Mouse (Mus musculus): Measurements from ENCODE around the gene Ror1. TPM values are rescaled to one million over a fixed set of nuclear protein-coding genes. Genes with fewer than 3 reads are reported as not detected.

The Ror1 gene
- total RNA-seq, 2 experiments from 2014 or later, result 6.1 to 7.0 TPM

- no peak for TF ChIP-seq CTCF (conservative IDR thresholded peaks at IDR 0.05)
- H3K4me3 ChIP-seq, result no peak overlapping the region
- no peak for DNase-seq (ENCODE audit: low spot score in 2 of 2)
- no peak overlapping the region for H3K27ac ChIP-seq
These were observed 49.2 kb downstream of the Ror1 start for GRCm38 (mm10) chr4:100144744-100145143.

GRCm38 (mm10) chr4:100150797-100151196 lies 55.2 kb downstream of the Ror1 start:
- DNase-seq (ENCODE audit: low spot score in 2 of 2), result no peak
- no peak overlapping the region for H3K27ac ChIP-seq

GRCm38 (mm10) chr4:100154560-100155130 lies 59.1 kb downstream of the Ror1 start:
- no peak for DNase-seq (ENCODE audit: low spot score in 2 of 2)
- TF ChIP-seq CTCF (conservative IDR thresholded peaks at IDR 0.05), result no peak

More at GRCm38 (mm10) chr4:100150797-100151196, 55.2 kb downstream of the Ror1 start:
- no peak overlapping the region for H3K4me3 ChIP-seq
- no peak for TF ChIP-seq CTCF (conservative IDR thresholded peaks at IDR 0.05)

GRCm38 (mm10) chr4:100155731-100156130 lies 60.1 kb downstream of the Ror1 start:
- DNase-seq (ENCODE audit: low spot score in 2 of 2), result no peak
- Histone ChIP-seq H3K4me3 (no peak overlapping the region), H3K27ac (no peak overlapping the region)
- no peak for TF ChIP-seq CTCF (conservative IDR thresholded peaks at IDR 0.05)

More at GRCm38 (mm10) chr4:100154560-100155130, 59.1 kb downstream of the Ror1 start:
- no peak overlapping the region for H3K27ac ChIP-seq
- H3K4me3 ChIP-seq, result no peak overlapping the region

GRCm38 (mm10) chr4:100158401-100158800 lies 62.8 kb downstream of the Ror1 start:
- TF ChIP-seq CTCF (conservative IDR thresholded peaks at IDR 0.05), result no peak
- DNase-seq (ENCODE audit: low spot score in 2 of 2), result no peak
- H3K27ac ChIP-seq, result no peak overlapping the region; the same call in 1 of the 2 replicates
- H3K4me3 ChIP-seq, result no peak overlapping the region

GRCm38 (mm10) chr4:100160156-100160555 lies 64.6 kb downstream of the Ror1 start:
- DNase-seq (ENCODE audit: low spot score in 2 of 2), result peak in 1 of 2 experiments; percentile 50
- H3K4me3 ChIP-seq, result no peak overlapping the region
- TF ChIP-seq CTCF (conservative IDR thresholded peaks at IDR 0.05), result no peak

GRCm38 (mm10) chr4:100165790-100166189 lies 70.2 kb downstream of the Ror1 start:
- H3K27ac ChIP-seq, result peak overlapping the region; percentile 49; the same call in 1 of the 2 replicates
- no peak overlapping the region for H3K4me3 ChIP-seq
- no peak for DNase-seq (ENCODE audit: low spot score in 2 of 2)
- TF ChIP-seq CTCF (conservative IDR thresholded peaks at IDR 0.05), result no peak

More at GRCm38 (mm10) chr4:100160156-100160555, 64.6 kb downstream of the Ror1 start:
- H3K27ac ChIP-seq, result peak overlapping the region; percentile 67

- DNase-seq (ENCODE audit: low spot score in 2 of 2), result no peak
- Histone ChIP-seq H3K27ac (peak overlapping the region; percentile 76), H3K4me3 (no peak overlapping the region)
- TF ChIP-seq CTCF (conservative IDR thresholded peaks at IDR 0.05), result no peak
These were observed 71.3 kb downstream of the Ror1 start for GRCm38 (mm10) chr4:100166871-100167270.

GRCm38 (mm10) chr4:100169683-100170082 lies 74.1 kb downstream of the Ror1 start:
- H3K27ac ChIP-seq, result peak overlapping the region; percentile 32
- no peak for TF ChIP-seq CTCF (conservative IDR thresholded peaks at IDR 0.05)
- peak overlapping the region; percentile 18; the same call in 1 of the 2 replicates for H3K4me3 ChIP-seq
- DNase-seq (ENCODE audit: low spot score in 2 of 2), result peak in 1 of 2 experiments; percentile 37

- no peak for DNase-seq (ENCODE audit: low spot score in 2 of 2)
- no peak for TF ChIP-seq CTCF (conservative IDR thresholded peaks at IDR 0.05)
- Histone ChIP-seq H3K4me3 (peak overlapping the region; percentile 18; the same call in 1 of the 2 replicates), H3K27ac (peak overlapping the region; percentile 32)
These were observed 74.6 kb downstream of the Ror1 start for GRCm38 (mm10) chr4:100170161-100170650.

- Histone ChIP-seq H3K4me3 (no peak overlapping the region), H3K27ac (peak overlapping the region; percentile 32; the same call in 1 of the 2 replicates)
- no peak for DNase-seq (ENCODE audit: low spot score in 2 of 2)
- no peak for TF ChIP-seq CTCF (conservative IDR thresholded peaks at IDR 0.05)
These were observed 75.2 kb downstream of the Ror1 start for GRCm38 (mm10) chr4:100170743-100171142.

- TF ChIP-seq CTCF (conservative IDR thresholded peaks at IDR 0.05), result no peak
- DNase-seq (ENCODE audit: low spot score in 2 of 2), result no peak
- Histone ChIP-seq H3K27ac (no peak overlapping the region), H3K4me3 (no peak overlapping the region)
These were observed 75.9 kb downstream of the Ror1 start for GRCm38 (mm10) chr4:100171483-100171898.

- no peak for DNase-seq (ENCODE audit: low spot score in 2 of 2)
- Histone ChIP-seq H3K4me3 (no peak overlapping the region), H3K27ac (no peak overlapping the region)
- no peak for TF ChIP-seq CTCF (conservative IDR thresholded peaks at IDR 0.05)
These were observed 80.0 kb downstream of the Ror1 start for GRCm38 (mm10) chr4:100175594-100175993.

- H3K4me3 ChIP-seq, result no peak overlapping the region
- H3K27ac ChIP-seq, result no peak overlapping the region
- TF ChIP-seq CTCF (conservative IDR thresholded peaks at IDR 0.05), result no peak
- no peak for DNase-seq (ENCODE audit: low spot score in 2 of 2)
These were observed 82.7 kb downstream of the Ror1 start for GRCm38 (mm10) chr4:100178316-100178715.

All from layer of hippocampus, adult 2 months (tissue).